8 mouse cellular contexts compared by ENCODE assay signal in the genomic region with DNA sequence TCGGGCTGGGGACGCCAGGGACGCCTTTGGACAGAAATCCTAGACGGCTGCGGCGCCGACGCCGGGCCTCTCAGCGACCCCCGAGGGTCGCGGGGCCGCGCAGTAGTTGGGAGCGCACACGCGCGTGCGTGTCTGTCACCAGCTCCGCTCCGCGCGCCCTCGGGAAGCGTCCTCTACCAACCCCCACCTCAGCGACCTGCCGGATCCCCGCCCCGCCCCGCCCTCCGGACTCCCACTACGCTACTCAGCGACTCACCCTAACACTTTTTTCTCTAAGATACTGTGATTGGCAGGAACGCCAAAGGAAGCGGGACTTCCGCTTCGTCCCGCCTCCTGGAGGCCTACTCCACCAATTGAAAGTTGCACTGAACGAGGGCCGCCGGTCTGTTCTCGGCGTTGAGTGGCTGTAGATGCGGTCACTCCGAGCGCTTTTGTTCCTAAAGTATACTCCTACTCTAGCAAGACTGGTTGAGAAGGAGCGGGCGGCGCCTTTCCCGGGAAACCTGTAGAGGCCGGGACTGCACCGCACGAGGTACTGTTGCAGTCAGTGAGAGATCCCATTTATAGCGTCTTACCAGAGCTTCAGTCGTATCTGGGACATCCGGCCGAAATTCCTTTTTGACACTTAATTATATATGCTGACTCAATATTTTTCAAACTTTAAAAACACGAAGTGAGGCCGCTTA. TPM values are rescaled to one million over a fixed set of nuclear protein-coding genes. Genes with fewer than 3 reads are reported as not detected.
DNase-seq lines count a peak whose midpoint lies in the region; ATAC-seq lines count a peak whose summit lies in the region.

A gene (minus strand): TSS at position 279 of the 686 bp plus-strand sequence.

- peak within 1 kb of the TSS; percentile 83 for H3K9ac ChIP-seq in hindbrain, embryonic 14.5 days

- H3K27ac ChIP-seq in hindbrain, embryonic 14.5 days = peak within 1 kb of the TSS; percentile 84

- no peaks in the 10 kb centered on the region for H3K9me3 ChIP-seq in hindbrain, embryonic 14.5 days (ENCODE audit: control insufficient read depth, low read length)

- peak; percentile 100 for DNase-seq in R1 (ENCODE audit: low read depth, low spot score)
- DNase-seq in cerebellum, postnatal 25 days = peak; percentile 95 to 97
- peak; percentile 96 for DNase-seq in frontal cortex, postnatal 25 days (ENCODE audit: low spot score in 2 of 2)
- DNase-seq in hindbrain, embryonic 14.5 days (ENCODE audit: low spot score) = peak; percentile 96
- peak; percentile 96 to 97 for DNase-seq in layer of hippocampus, postnatal 36 days
- peak; percentile 100 for DNase-seq in lung, postnatal 36 days
- DNase-seq in retina, postnatal 1 day = peak; percentile 100
- DNase-seq in urinary bladder, adult 18-20 months (ENCODE audit: low spot score in 2 of 2) = peak; percentile 89 to 97

- peak within 1 kb of the TSS; percentile 69 for H3K4me3 ChIP-seq in hindbrain, embryonic 14.5 days (replicated peaks; ENCODE audit: low read length)

- under 1% methylated on average over 60 of the region's 60 CpGs for WGBS in hindbrain, embryonic 14.5 days

- H3K4me1 ChIP-seq in hindbrain, embryonic 14.5 days (replicated peaks; ENCODE audit: control insufficient read depth, insufficient read depth, low read length) = peaks cover 13% of the 10 kb centered on the region

- H3K27me3 ChIP-seq in hindbrain, embryonic 14.5 days (ENCODE audit: control insufficient read depth, insufficient read depth, low read length) = no peaks in the 10 kb centered on the region

- peak within 1 kb of the TSS; percentile 70 for H3K4me2 ChIP-seq in hindbrain, embryonic 14.5 days (replicated peaks)

- H3K36me3 ChIP-seq in hindbrain, embryonic 14.5 days (replicated peaks; ENCODE audit: control insufficient read depth, insufficient read depth) = no peaks in the 10 kb centered on the region

- peak; percentile 99 for ATAC-seq in hindbrain, embryonic 14.5 days (ENCODE audit: low FRiP score)

RNA-seq across cellular contexts. Expression of the gene that starts here (rescaled TPM):
- 63.9 and 65.5 TPM in 2 replicates for polyA plus RNA-seq in hindbrain, embryonic 14.5 days (2014; fragmentation: Nextera tagmentation; extraction: Ambion mirVana)
- 100 to 1,000 TPM in 1 of 2 experiments, 10 to 100 TPM in 1; 92.9 to 101 TPM for total RNA-seq in layer of hippocampus, postnatal 36 days (2021)

Comparison
In these comparisons a context has a peak if more than half of its experiments do, and no peak if none do; other contexts are left out.
1. Peak in every context shown above with its lines: DNase-seq, ATAC-seq, H3K4me3 ChIP-seq and H3K27ac ChIP-seq.